In genomic region chrX:48092129-48092528, GRCm38 (mm10) we compare ENCODE assay signal across 18 mouse cellular contexts. TPM values are rescaled to one million over a fixed set of nuclear protein-coding genes. Genes with fewer than 3 reads are reported as not detected.
A peak's percentile ranks its signal among the peaks of the same experiment; 100 is the strongest.
DNase-seq lines count a peak whose midpoint lies in the region; ATAC-seq and TF ChIP-seq lines count a peak whose summit lies in the region.
"Had no signal": no experiment of that assay in that cellular context is flagged by ENCODE, and none has a peak within 500 bp of the region (broad histone marks: within the 10 kb centered on the region; RNA-seq: fewer than 3 reads in every experiment).

No protein-coding gene starts in this region.

- H3K4me1 ChIP-seq in forebrain, embryonic 14.5 days (ENCODE audit: control insufficient read depth, insufficient read depth, low read length): no peaks in the 10 kb centered on the region
- H3K4me1 ChIP-seq in forebrain, embryonic 11.5 days (replicated peaks; ENCODE audit: control insufficient read depth, insufficient read depth, low read length): no peaks in the 10 kb centered on the region
- H3K4me1 ChIP-seq in lung, adult 2 months (ENCODE audit: control insufficient read depth, insufficient read depth, low read length): no peaks in the 10 kb centered on the region
- H3K4me1 ChIP-seq: heart, embryonic 15.5 days; hindbrain, embryonic 15.5 days; midbrain, embryonic 12.5 days had no signal

- no peaks in the 10 kb centered on the region for H3K27me3 ChIP-seq in forebrain, embryonic 14.5 days (replicated peaks; ENCODE audit: control insufficient read depth, insufficient read depth, low read length)
- no peaks in the 10 kb centered on the region for H3K27me3 ChIP-seq in forebrain, embryonic 11.5 days (ENCODE audit: control insufficient read depth, insufficient read depth, low read length)
- H3K27me3 ChIP-seq: heart, embryonic 15.5 days; hindbrain, embryonic 15.5 days; midbrain, embryonic 12.5 days had no signal

- TF ChIP-seq CTCF in lung, adult 2 months (IDR thresholded peaks at IDR 0.05; ENCODE audit: insufficient read depth, low read length): no peak

- TF ChIP-seq POLR2A in lung, adult 2 months (IDR thresholded peaks at IDR 0.05; ENCODE audit: borderline replicate concordance, extremely low read depth, low read depth, low read length): no peak

- H3K36me3 ChIP-seq in forebrain, embryonic 14.5 days (ENCODE audit: control insufficient read depth, insufficient read depth, low read length): no peaks in the 10 kb centered on the region
- no peaks in the 10 kb centered on the region for H3K36me3 ChIP-seq in forebrain, embryonic 11.5 days (ENCODE audit: control insufficient read depth, insufficient read depth, low read length)
- H3K36me3 ChIP-seq: heart, embryonic 15.5 days; hindbrain, embryonic 15.5 days; midbrain, embryonic 12.5 days had no signal

- no peak overlapping the region for H3K4me2 ChIP-seq in forebrain, embryonic 14.5 days (ENCODE audit: low read length)
- no peak overlapping the region for H3K4me2 ChIP-seq in forebrain, embryonic 11.5 days (ENCODE audit: low read depth, low read length, severe bottlenecking)
- H3K4me2 ChIP-seq: heart, embryonic 15.5 days; hindbrain, embryonic 15.5 days; midbrain, embryonic 12.5 days had no signal

- WGBS in forebrain, embryonic 14.5 days: 57% methylated on average over 10 of the region's 10 CpGs
- WGBS in forebrain, embryonic 11.5 days: 69% methylated on average over 10 of the region's 10 CpGs
- 44% methylated on average over 10 of the region's 10 CpGs for WGBS in lung, adult 2 months

- peak; percentile 5 for DNase-seq in forebrain, embryonic 14.5 days (ENCODE audit: low spot score)
- no peak for DNase-seq in forebrain, embryonic 11.5 days (ENCODE audit: low spot score)
- DNase-seq in kidney, adult 8-10 months: peak; percentile 9 to 29
- no peak for DNase-seq in kidney, adult 18-20 months
- DNase-seq in lung, postnatal 10 days: peak; percentile 21
- no peak for DNase-seq in lung, adult 2 months
- peak; percentile 18 for DNase-seq in lung, postnatal 25 days (ENCODE audit: low spot score)
- no peak for DNase-seq in adrenal gland, adult 2 months
- DNase-seq: gastrocnemius, postnatal 36 days; liver; retina, postnatal 1 day; thymus, adult 18-20 months had no signal

- no peak overlapping the region for H3K27ac ChIP-seq in forebrain, embryonic 14.5 days (ENCODE audit: low read depth, low read length)
- no peak overlapping the region for H3K27ac ChIP-seq in forebrain, embryonic 11.5 days (ENCODE audit: low read depth, low read length)
- H3K27ac ChIP-seq: heart, embryonic 15.5 days; hindbrain, embryonic 15.5 days; macrophage; midbrain, embryonic 12.5 days had no signal

- H3K9me3 ChIP-seq in forebrain, embryonic 14.5 days (replicated peaks; ENCODE audit: control insufficient read depth, low read length): no peaks in the 10 kb centered on the region
- H3K9me3 ChIP-seq in forebrain, embryonic 11.5 days (ENCODE audit: control insufficient read depth, low read length): no peaks in the 10 kb centered on the region
- H3K9me3 ChIP-seq: heart, embryonic 15.5 days; hindbrain, embryonic 15.5 days; midbrain, embryonic 12.5 days had no signal

- H3K9ac ChIP-seq in forebrain, embryonic 14.5 days (ENCODE audit: low read length): no peak overlapping the region
- no peak overlapping the region for H3K9ac ChIP-seq in forebrain, embryonic 11.5 days (ENCODE audit: low read length)
- H3K9ac ChIP-seq: heart, embryonic 15.5 days; hindbrain, embryonic 15.5 days; midbrain, embryonic 12.5 days had no signal

- no peak for ATAC-seq in forebrain, embryonic 14.5 days
- no peak for ATAC-seq in forebrain, embryonic 11.5 days (replicated peaks; ENCODE audit: low FRiP score)
- ATAC-seq: Patski had no signal

- H3K4me3 ChIP-seq in forebrain, embryonic 14.5 days (ENCODE audit: low read depth, low read length): no peak overlapping the region
- no peak overlapping the region for H3K4me3 ChIP-seq in forebrain, embryonic 11.5 days (ENCODE audit: low read depth, low read length)
- no peak overlapping the region for H3K4me3 ChIP-seq in lung, adult 2 months (replicated peaks; ENCODE audit: extremely low read depth, low read depth, low read length)
- H3K4me3 ChIP-seq: heart, embryonic 15.5 days; hindbrain, embryonic 15.5 days; midbrain, embryonic 12.5 days; myocyte had no signal

RNA-seq across cellular contexts. Expression of gene Xpnpep2, which starts 16.4 kb away (rescaled TPM):
- 0.90 and 1.4 TPM in 2 replicates for polyA plus RNA-seq in forebrain, embryonic 14.5 days (2014; fragmentation: Nextera tagmentation; extraction: Ambion mirVana)
- polyA plus RNA-seq in forebrain, embryonic 11.5 days (2014; fragmentation: Nextera tagmentation; extraction: Ambion mirVana): 1.5 and 2.2 TPM in 2 replicates
- polyA plus RNA-seq in lung, adult 2 months (2012; rRNA removed): 3.5 and 9.1 TPM in 2 replicates
- 1 to 10 TPM; 1.4 to 1.6 TPM for total RNA-seq in adrenal gland, adult 2 months (2021)
- polyA plus RNA-seq in adrenal gland, adult 2 months (2012; rRNA removed): 0.59 and 1.1 TPM in 2 replicates
- polyA plus RNA-seq: macrophage had no signal

RNA-seq across cellular contexts. Expression of gene Sash3, which starts 54.1 kb away (rescaled TPM):
- polyA plus RNA-seq in forebrain, embryonic 14.5 days (2014; fragmentation: Nextera tagmentation; extraction: Ambion mirVana): 1.2 and 1.3 TPM in 2 replicates
- 0.67 and 0.80 TPM in 2 replicates for polyA plus RNA-seq in forebrain, embryonic 11.5 days (2014; fragmentation: Nextera tagmentation; extraction: Ambion mirVana)
- 11.5 and 14.6 TPM in 2 replicates for polyA plus RNA-seq in lung, adult 2 months (2012; rRNA removed)
- total RNA-seq in adrenal gland, adult 2 months (2021): 1 to 10 TPM; 1.2 to 1.6 TPM
- 1.3 and 1.4 TPM in 2 replicates for polyA plus RNA-seq in adrenal gland, adult 2 months (2012; rRNA removed)
- polyA plus RNA-seq: myocyte, Patski had no signal

RNA-seq across cellular contexts. Expression of gene Apln, which starts 57.5 kb away (rescaled TPM):
- 2.4 and 3.5 TPM in 2 replicates for polyA plus RNA-seq in forebrain, embryonic 14.5 days (2014; fragmentation: Nextera tagmentation; extraction: Ambion mirVana)
- 3.8 and 4.0 TPM in 2 replicates for polyA plus RNA-seq in forebrain, embryonic 11.5 days (2014; fragmentation: Nextera tagmentation; extraction: Ambion mirVana)
- 25.1 and 27.5 TPM in 2 replicates for polyA plus RNA-seq in lung, adult 2 months (2012; rRNA removed)
- 1 to 10 TPM; 1.6 to 5.0 TPM for total RNA-seq in adrenal gland, adult 2 months (2021)
- 3.1 and 8.3 TPM in 2 replicates for polyA plus RNA-seq in adrenal gland, adult 2 months (2012; rRNA removed)

Comparison
In these comparisons a context has a peak if more than half of its experiments do, and no peak if none do; other contexts are left out.
1. DNase-seq: peak in forebrain, embryonic 14.5 days (single experiment), kidney, adult 8-10 months (2 of 2), lung, postnatal 10 days (single experiment) and lung, postnatal 25 days (single experiment); none in forebrain, embryonic 11.5 days (single experiment), kidney, adult 18-20 months (single experiment), lung, adult 2 months (single experiment) and adrenal gland, adult 2 months (single experiment).